Mouse (Mus musculus): Measurements from ENCODE around the gene Hnrnpul2. TPM values are rescaled to one million over a fixed set of nuclear protein-coding genes. Genes with fewer than 3 reads are reported as not detected.

Gene Hnrnpul2
- polyA plus RNA-seq, 1 experiment: 14.9 TPM

GRCm38 (mm10) chr19:8872266-8872840, 52.5 kb downstream of the Hnrnpul2 start:
- Histone ChIP-seq H3K36me3 (ENCODE audit: control insufficient read depth, insufficient read depth, low read length) (peaks cover 6% of the 10 kb centered on the region), H3K4me3 (ENCODE audit: control insufficient read depth, low read depth, low read length) (peak overlapping the region; percentile 87), H3K27ac (ENCODE audit: control insufficient read depth, insufficient read depth, low read depth, low read length) (peak overlapping the region; percentile 41; the same call in 1 of the 2 replicates), H3K27me3 (ENCODE audit: control insufficient read depth, insufficient read depth, low read length) (no peaks in the 10 kb centered on the region), H3K4me1 (ENCODE audit: control insufficient read depth, insufficient read depth, low read length) (peaks cover 6% of the 10 kb centered on the region)
- TF ChIP-seq POLR2A (IDR thresholded peaks at IDR 0.05; ENCODE audit: control insufficient read depth, low read depth, low read length) (no peak), CTCF (IDR thresholded peaks at IDR 0.05; ENCODE audit: control insufficient read depth, insufficient read depth, insufficient replicate concordance, low read depth, low read length) (no peak)

- Histone ChIP-seq H3K4me1 (ENCODE audit: control insufficient read depth, insufficient read depth, low read length) (peaks cover 6% of the 10 kb centered on the region), H3K27ac (ENCODE audit: control insufficient read depth, insufficient read depth, low read depth, low read length) (no peak overlapping the region), H3K27me3 (ENCODE audit: control insufficient read depth, insufficient read depth, low read length) (no peaks in the 10 kb centered on the region), H3K36me3 (ENCODE audit: control insufficient read depth, insufficient read depth, low read length) (peaks cover 6% of the 10 kb centered on the region), H3K4me3 (ENCODE audit: control insufficient read depth, low read depth, low read length) (no peak overlapping the region)
- no peak for TF ChIP-seq CTCF (IDR thresholded peaks at IDR 0.05; ENCODE audit: control insufficient read depth, insufficient read depth, insufficient replicate concordance, low read depth, low read length)
- TF ChIP-seq POLR2A (IDR thresholded peaks at IDR 0.05; ENCODE audit: control insufficient read depth, low read depth, low read length): no peak
Measured at GRCm38 (mm10) chr19:8875031-8875430, 55.2 kb downstream of the Hnrnpul2 start.

- Histone ChIP-seq H3K27me3 (ENCODE audit: control insufficient read depth, insufficient read depth, low read length) (no peaks in the 10 kb centered on the region), H3K4me1 (ENCODE audit: control insufficient read depth, insufficient read depth, low read length) (peaks cover 3% of the 10 kb centered on the region), H3K4me3 (ENCODE audit: control insufficient read depth, low read depth, low read length) (peak within 1 kb of the TSS; percentile 92), H3K27ac (ENCODE audit: control insufficient read depth, insufficient read depth, low read depth, low read length) (peak within 1 kb of the TSS; percentile 87), H3K36me3 (ENCODE audit: control insufficient read depth, insufficient read depth, low read length) (no peaks in the 10 kb centered on the region; the same call in 1 of the 2 replicates)
- peak; percentile 69 for TF ChIP-seq POLR2A (IDR thresholded peaks at IDR 0.05; ENCODE audit: control insufficient read depth, low read depth, low read length)
- no peak for TF ChIP-seq CTCF (IDR thresholded peaks at IDR 0.05; ENCODE audit: control insufficient read depth, insufficient read depth, insufficient replicate concordance, low read depth, low read length)
Measured at GRCm38 (mm10) chr19:8880311-8881033, 60.7 kb downstream of the Hnrnpul2 start, which contains the start of gene Uqcc3. TSS of gene Uqcc3 (minus strand) at chr19:8880923.

GRCm38 (mm10) chr19:8881034-8881392, 61.2 kb downstream of the Hnrnpul2 start:
- TF ChIP-seq POLR2A (IDR thresholded peaks at IDR 0.05; ENCODE audit: control insufficient read depth, low read depth, low read length) (no peak), CTCF (IDR thresholded peaks at IDR 0.05; ENCODE audit: control insufficient read depth, insufficient read depth, insufficient replicate concordance, low read depth, low read length) (no peak)
- H3K36me3 ChIP-seq (ENCODE audit: control insufficient read depth, insufficient read depth, low read length): no peaks in the 10 kb centered on the region; the same call in 1 of the 2 replicates
- no peaks in the 10 kb centered on the region for H3K27me3 ChIP-seq (ENCODE audit: control insufficient read depth, insufficient read depth, low read length)
- peaks cover 3% of the 10 kb centered on the region for H3K4me1 ChIP-seq (ENCODE audit: control insufficient read depth, insufficient read depth, low read length)
- H3K27ac ChIP-seq (ENCODE audit: control insufficient read depth, insufficient read depth, low read depth, low read length): no peak overlapping the region
- H3K4me3 ChIP-seq (ENCODE audit: control insufficient read depth, low read depth, low read length): peak overlapping the region; percentile 92; the same call in 1 of the 2 replicates

- TF ChIP-seq POLR2A (IDR thresholded peaks at IDR 0.05; ENCODE audit: control insufficient read depth, low read depth, low read length) (no peak), CTCF (IDR thresholded peaks at IDR 0.05; ENCODE audit: control insufficient read depth, insufficient read depth, insufficient replicate concordance, low read depth, low read length) (no peak)
- Histone ChIP-seq H3K27ac (ENCODE audit: control insufficient read depth, insufficient read depth, low read depth, low read length) (no peak within 1 kb of the TSS), H3K4me3 (ENCODE audit: control insufficient read depth, low read depth, low read length) (no peak within 1 kb of the TSS), H3K27me3 (ENCODE audit: control insufficient read depth, insufficient read depth, low read length) (no peaks in the 10 kb centered on the region), H3K36me3 (ENCODE audit: control insufficient read depth, insufficient read depth, low read length) (no peaks in the 10 kb centered on the region), H3K4me1 (ENCODE audit: control insufficient read depth, insufficient read depth, low read length) (peaks cover 7% of the 10 kb centered on the region)
Measured at GRCm38 (mm10) chr19:8883616-8884015, 63.8 kb downstream of the Hnrnpul2 start, which contains the start of the genes Lbhd1 and Gm49403. TSS of gene Lbhd1 (plus strand) at chr19:8883732. TSS of gene Gm49403 (plus strand) at chr19:8883930.

Other genes starting within 250 kb of the Hnrnpul2 start
- 0.04 and 0.05 TPM in 2 replicates for gene Slc22a8, start 228.8 kb upstream of the Hnrnpul2 start, polyA plus RNA-seq (2012; rRNA removed)
- not detected in 2 replicates for gene Slc22a6, start 202.0 kb upstream of the Hnrnpul2 start, polyA plus RNA-seq (2012; rRNA removed)
- gene Chrm1, start 156.2 kb upstream of the Hnrnpul2 start, polyA plus RNA-seq (2012; rRNA removed): 0.58 and 0.99 TPM in 2 replicates
- 111 and 121 TPM in 2 replicates for gene Slc3a2, start 96.6 kb upstream of the Hnrnpul2 start, polyA plus RNA-seq (2012; rRNA removed)
- 18.3 and 21.8 TPM in 2 replicates for gene Wdr74, start 84.2 kb upstream of the Hnrnpul2 start, polyA plus RNA-seq (2012; rRNA removed)
- gene 1700092M07Rik, start 79.3 kb upstream of the Hnrnpul2 start, polyA plus RNA-seq (2012; rRNA removed): 670 and 676 TPM in 2 replicates
- 61.5 and 62.8 TPM in 2 replicates for gene Stx5a, start 78.6 kb upstream of the Hnrnpul2 start, polyA plus RNA-seq (2012; rRNA removed)
- gene Nxf1, start 62.9 kb upstream of the Hnrnpul2 start, polyA plus RNA-seq (2012; rRNA removed): 166 and 174 TPM in 2 replicates
- 15.8 and 17.0 TPM in 2 replicates for gene Tmem223, start 49.0 kb upstream of the Hnrnpul2 start, polyA plus RNA-seq (2012; rRNA removed)
- 29.7 and 30.8 TPM in 2 replicates for gene Tmem179b, start 45.5 kb upstream of the Hnrnpul2 start, polyA plus RNA-seq (2012; rRNA removed)
- 28.1 and 36.2 TPM in 2 replicates for gene Taf6l, start 33.6 kb upstream of the Hnrnpul2 start, polyA plus RNA-seq (2012; rRNA removed)
- 38.4 and 48.4 TPM in 2 replicates for gene Polr2g, start 21.4 kb upstream of the Hnrnpul2 start, polyA plus RNA-seq (2012; rRNA removed)
- 40.5 and 44.2 TPM in 2 replicates for gene Zbtb3, start 17.5 kb upstream of the Hnrnpul2 start, polyA plus RNA-seq (2012; rRNA removed)
- 6.8 and 7.9 TPM in 2 replicates for gene Ttc9c, start 677 bp upstream of the Hnrnpul2 start, polyA plus RNA-seq (2012; rRNA removed)
- 0.64 and 1.9 TPM in 2 replicates for gene AC129217.1, start 9.8 kb downstream of the Hnrnpul2 start, polyA plus RNA-seq (2012; rRNA removed)
- gene Bscl2, start 17.5 kb downstream of the Hnrnpul2 start, polyA plus RNA-seq (2012; rRNA removed): 743 and 750 TPM in 2 replicates
- 2.0 and 2.4 TPM in 2 replicates for gene Gng3, start 19.2 kb downstream of the Hnrnpul2 start, polyA plus RNA-seq (2012; rRNA removed)
- gene Lrrn4cl, start 30.8 kb downstream of the Hnrnpul2 start, polyA plus RNA-seq (2012; rRNA removed): 0.37 and 0.40 TPM in 2 replicates
- gene Ubxn1, start 51.5 kb downstream of the Hnrnpul2 start, polyA plus RNA-seq (2012; rRNA removed): 83.7 and 92.2 TPM in 2 replicates
- 40.0 and 41.0 TPM in 2 replicates for gene Uqcc3, start 60.9 kb downstream of the Hnrnpul2 start, polyA plus RNA-seq (2012; rRNA removed)
- gene Lbhd1, start 63.7 kb downstream of the Hnrnpul2 start, polyA plus RNA-seq (2012; rRNA removed): 1.1 and 1.9 TPM in 2 replicates
- gene Gm49403, start 63.9 kb downstream of the Hnrnpul2 start, polyA plus RNA-seq (2012; rRNA removed): not detected in 2 replicates
- gene 1810009A15Rik, start 68.8 kb downstream of the Hnrnpul2 start, polyA plus RNA-seq (2012; rRNA removed): 48.2 and 48.4 TPM in 2 replicates
- 1.1 TPM in 1 of 2 replicates, not detected in the other for gene Gm49416, start 68.9 kb downstream of the Hnrnpul2 start, polyA plus RNA-seq (2012; rRNA removed)
- gene Ints5, start 73.0 kb downstream of the Hnrnpul2 start, polyA plus RNA-seq (2012; rRNA removed): 6.6 and 6.7 TPM in 2 replicates
- 49.9 and 57.0 TPM in 2 replicates for gene Ganab, start 78.1 kb downstream of the Hnrnpul2 start, polyA plus RNA-seq (2012; rRNA removed)
- gene B3gat3, start 100.4 kb downstream of the Hnrnpul2 start, polyA plus RNA-seq (2012; rRNA removed): 19.5 and 20.4 TPM in 2 replicates
- 11.6 and 13.7 TPM in 2 replicates for gene Rom1, start 109.3 kb downstream of the Hnrnpul2 start, polyA plus RNA-seq (2012; rRNA removed)
- 4.9 and 5.7 TPM in 2 replicates for gene Eml3, start 109.5 kb downstream of the Hnrnpul2 start, polyA plus RNA-seq (2012; rRNA removed)
- 14.0 and 14.5 TPM in 2 replicates for gene Mta2, start 121.9 kb downstream of the Hnrnpul2 start, polyA plus RNA-seq (2012; rRNA removed)
- gene Tut1, start 133.8 kb downstream of the Hnrnpul2 start, polyA plus RNA-seq (2012; rRNA removed): 38.2 and 38.6 TPM in 2 replicates
- gene Eef1g, start 147.0 kb downstream of the Hnrnpul2 start, polyA plus RNA-seq (2012; rRNA removed): 442 and 506 TPM in 2 replicates
- 1.6 and 2.3 TPM in 2 replicates for gene Ahnak, start 169.3 kb downstream of the Hnrnpul2 start, polyA plus RNA-seq (2012; rRNA removed)